ENCODE assay signal across 9 mouse cellular contexts in genomic region chrX:135752832-135753231, GRCm38 (mm10). TPM values are rescaled to one million over a fixed set of nuclear protein-coding genes. Genes with fewer than 3 reads are reported as not detected.
DNase-seq lines count a peak whose midpoint lies in the region; ATAC-seq lines count a peak whose summit lies in the region.
"Had no signal": no experiment of that assay in that cellular context is flagged by ENCODE, and none has a peak within 500 bp of the region (broad histone marks: within the 10 kb centered on the region; RNA-seq: fewer than 3 reads in every experiment).

No protein-coding gene starts in this region.

- no peaks in the 10 kb centered on the region for H3K27me3 ChIP-seq in heart, embryonic 12.5 days (replicated peaks)

- no peak overlapping the region for H3K4me3 ChIP-seq in heart, embryonic 12.5 days

- no peak overlapping the region for H3K4me2 ChIP-seq in heart, embryonic 12.5 days

- peak; percentile 49 to 85 for DNase-seq in heart, adult 18-20 months
- peak; percentile 72 to 81 for DNase-seq in cerebellum, adult 18-20 months
- peak; percentile 80 for DNase-seq in induced T-regulatory cell, adult 2 months (ENCODE audit: low read depth)
- DNase-seq in left cerebral cortex, postnatal 14 days (ENCODE audit: low spot score in 2 of 2) = peak; percentile 76 to 80
- DNase-seq in naive thymus-derived CD4-positive, alpha-beta T cell, adult 2 months (ENCODE audit: low read depth) = peak; percentile 82
- DNase-seq in spleen, postnatal 14 days (ENCODE audit: low spot score in 2 of 2) = peak; percentile 39 to 63

- ATAC-seq in heart, embryonic 12.5 days (ENCODE audit: insufficient number of reproducible peaks, low FRiP score) = no peak
- ATAC-seq in frontal cortex, adult (ENCODE audit: low TSS enrichment) = peak; percentile 70

- intact Hi-C loops in left cerebral cortex, postnatal 14 days (cut with DNase I) = no loop called here

- no peak overlapping the region for H3K9ac ChIP-seq in heart, embryonic 12.5 days

- no peak overlapping the region for H3K27ac ChIP-seq in heart, embryonic 12.5 days (ENCODE audit: poor library complexity, severe bottlenecking)
- H3K27ac ChIP-seq: macrophage had no signal

- no peaks in the 10 kb centered on the region for H3K4me1 ChIP-seq in heart, embryonic 12.5 days (replicated peaks)

- WGBS in heart, embryonic 12.5 days = 6% methylated on average over 2 of the region's 2 CpGs

- H3K36me3 ChIP-seq in heart, embryonic 12.5 days = peaks cover 6% of the 10 kb centered on the region

- no peaks in the 10 kb centered on the region for H3K9me3 ChIP-seq in heart, embryonic 12.5 days (replicated peaks)

RNA-seq across cellular contexts. Expression of gene Armcx5, which starts 10.3 kb away (rescaled TPM):
- 1 to 10 TPM; 5.3 to 5.7 TPM for total RNA-seq in heart, adult 18-20 months (2021)
- polyA plus RNA-seq in heart, embryonic 12.5 days (2016; fragmentation: Nextera tagmentation; extraction: Ambion mirVana) = 9.8 and 9.9 TPM in 2 replicates
- total RNA-seq in left cerebral cortex, postnatal 14 days (2021) = 10 to 100 TPM; 30.1 to 33.8 TPM

RNA-seq across cellular contexts. Expression of gene Gprasp1, which starts 10.3 kb away (rescaled TPM):
- total RNA-seq in heart, adult 18-20 months (2021) = 10 to 100 TPM; 19.7 to 25.1 TPM
- polyA plus RNA-seq in heart, embryonic 12.5 days (2016; fragmentation: Nextera tagmentation; extraction: Ambion mirVana) = 48.5 and 48.7 TPM in 2 replicates
- 100 to 1,000 TPM; 311 to 327 TPM for total RNA-seq in left cerebral cortex, postnatal 14 days (2021)

RNA-seq across cellular contexts. Expression of gene Tmsb15a, which starts 27.8 kb away (rescaled TPM):
- not detected for total RNA-seq in heart, adult 18-20 months (2021)
- polyA plus RNA-seq in heart, embryonic 12.5 days (2016; fragmentation: Nextera tagmentation; extraction: Ambion mirVana) = 1.7 TPM in 1 of 2 replicates, not detected in the other
- total RNA-seq in left cerebral cortex, postnatal 14 days (2021) = not detected
- polyA plus RNA-seq: macrophage had no signal

RNA-seq across cellular contexts. Expression of gene Bhlhb9, which starts 44.6 kb away (rescaled TPM):
- 10 to 100 TPM in 1 of 2 experiments, 1 to 10 TPM in 1; 8.5 to 15.3 TPM for total RNA-seq in heart, adult 18-20 months (2021)
- polyA plus RNA-seq in heart, embryonic 12.5 days (2016; fragmentation: Nextera tagmentation; extraction: Ambion mirVana) = 71.7 and 74.5 TPM in 2 replicates
- total RNA-seq in left cerebral cortex, postnatal 14 days (2021) = 10 to 100 TPM; 66.2 to 71.2 TPM

RNA-seq across cellular contexts. Expression of gene Tcp11x2, which starts 59.2 kb away (rescaled TPM):
- total RNA-seq in heart, adult 18-20 months (2021) = not detected
- not detected in 2 replicates for polyA plus RNA-seq in heart, embryonic 12.5 days (2016; fragmentation: Nextera tagmentation; extraction: Ambion mirVana)
- total RNA-seq in left cerebral cortex, postnatal 14 days (2021) = not detected
- polyA plus RNA-seq: macrophage had no signal

Comparison
In these comparisons a context has a peak if more than half of its experiments do, and no peak if none do; other contexts are left out.
1. RNA of gene Armcx5, which starts 10.3 kb away (total RNA-seq): 30.1 to 33.8 TPM in left cerebral cortex, postnatal 14 days; 5.3 to 5.7 TPM in heart, adult 18-20 months; every median in the first group is over 4 times any median in the second.
2. RNA of gene Gprasp1, which starts 10.3 kb away (total RNA-seq): 311 to 327 TPM in left cerebral cortex, postnatal 14 days; 19.7 to 25.1 TPM in heart, adult 18-20 months; every median in the first group is over 10 times any median in the second.
3. Peak in every context shown above with its lines, with median percentiles within 50 percentile points of each other: DNase-seq.